Mouse (Mus musculus): ENCODE data around the gene Ctnnbip1.

The Ctnnbip1 gene

GRCm38 (mm10) chr4:149586044-149586782 lies 68.2 kb downstream of the Ctnnbip1 start, which contains the start of gene Clstn1:
TSS of gene Clstn1 (plus strand) at chr4:149586468.
- in situ Hi-C loops (cut with MboI, MseI) = no loop called here

- in situ Hi-C loops (cut with MboI, MseI) = no loop called here
Measured at GRCm38 (mm10) chr4:149586783-149587595, 69.0 kb downstream of the Ctnnbip1 start.

GRCm38 (mm10) chr4:149587596-149588168 lies 69.6 kb downstream of the Ctnnbip1 start:
- in situ Hi-C loops (cut with MboI, MseI) = no loop called here

- in situ Hi-C loops (cut with MboI, MseI) = no loop called here
Measured at GRCm38 (mm10) chr4:149590200-149590599, 72.2 kb downstream of the Ctnnbip1 start.

- in situ Hi-C loops (cut with MboI, MseI) = no loop called here
Measured at GRCm38 (mm10) chr4:149591486-149591885, 73.5 kb downstream of the Ctnnbip1 start.

GRCm38 (mm10) chr4:149594913-149595581 lies 77.0 kb downstream of the Ctnnbip1 start:
- in situ Hi-C loops (cut with MboI, MseI) = no loop called here

GRCm38 (mm10) chr4:149597641-149598208 lies 79.7 kb downstream of the Ctnnbip1 start:
- in situ Hi-C loops (cut with MboI, MseI) = no loop called here

GRCm38 (mm10) chr4:149599549-149599948 lies 81.5 kb downstream of the Ctnnbip1 start:
- in situ Hi-C loops (cut with MboI, MseI) = no loop called here

GRCm38 (mm10) chr4:149600130-149600529 lies 82.1 kb downstream of the Ctnnbip1 start:
- in situ Hi-C loops (cut with MboI, MseI) = no loop called here

GRCm38 (mm10) chr4:149601484-149601883 lies 83.4 kb downstream of the Ctnnbip1 start:
- in situ Hi-C loops (cut with MboI, MseI) = no loop called here

- in situ Hi-C loops (cut with MboI, MseI) = no loop called here
Measured at GRCm38 (mm10) chr4:149602236-149602635, 84.2 kb downstream of the Ctnnbip1 start.

- in situ Hi-C loops (cut with MboI, MseI) = no loop called here
Measured at GRCm38 (mm10) chr4:149603860-149604259, 85.8 kb downstream of the Ctnnbip1 start.

GRCm38 (mm10) chr4:149604518-149604917 lies 86.5 kb downstream of the Ctnnbip1 start:
- in situ Hi-C loops (cut with MboI, MseI) = no loop called here

GRCm38 (mm10) chr4:149606056-149606455 lies 88.0 kb downstream of the Ctnnbip1 start:
- in situ Hi-C loops (cut with MboI, MseI) = loop anchor here (5.0 kb wide), 1 partner anchor 59 kb away; no protein-coding TSS in a partner anchor

GRCm38 (mm10) chr4:149606766-149607358 lies 88.8 kb downstream of the Ctnnbip1 start:
- in situ Hi-C loops (cut with MboI, MseI) = loop anchor here (5.0 kb wide), 1 partner anchor 60 kb away; no protein-coding TSS in a partner anchor

GRCm38 (mm10) chr4:149607591-149608308 lies 89.7 kb downstream of the Ctnnbip1 start:
- in situ Hi-C loops (cut with MboI, MseI) = loop anchor here (5.0 kb wide), 1 partner anchor 60 kb away; no protein-coding TSS in a partner anchor

- in situ Hi-C loops (cut with MboI, MseI) = loop anchor here (5.0 kb wide), 1 partner anchor 61 kb away; no protein-coding TSS in a partner anchor
Measured at GRCm38 (mm10) chr4:149608309-149608638, 90.2 kb downstream of the Ctnnbip1 start.

GRCm38 (mm10) chr4:149609256-149610025 lies 91.4 kb downstream of the Ctnnbip1 start:
- in situ Hi-C loops (cut with MboI, MseI) = loop anchor here (5.0 kb wide), 1 partner anchor 62 kb away; no protein-coding TSS in a partner anchor

GRCm38 (mm10) chr4:149611376-149612044 lies 93.5 kb downstream of the Ctnnbip1 start:
- in situ Hi-C loops (cut with MboI, MseI) = no loop called here

All from T-helper 1 cell (primary cell).